Mouse (Mus musculus) ES-Bruce4 (cell line): ENCODE measurements around the gene Arhgap45. TPM values are rescaled to one million over a fixed set of nuclear protein-coding genes. Genes with fewer than 3 reads are reported as not detected.

Source experiments
- H3K27ac ChIP-seq: 2 replicates; pipeline ENCODE4 v1.5.1; 2012; ENCODE audit warnings: low read length, inconsistent platforms; ENCODE audit not compliant: insufficient read depth
- H3K27me3 ChIP-seq: 2 replicates; pipeline ENCODE4 v1.6.1; 2012; ENCODE audit warnings: mild to moderate bottlenecking, low read length, inconsistent platforms; ENCODE audit not compliant: control insufficient read depth, poor library complexity, insufficient read depth, severe bottlenecking
- H3K36me3 ChIP-seq: 2 replicates; pipeline ENCODE4 v1.6.1; 2012; ENCODE audit warnings: inconsistent platforms, mild to moderate bottlenecking, low read length, moderate library complexity; ENCODE audit not compliant: control insufficient read depth, poor library complexity, insufficient read depth, severe bottlenecking
- H3K4me1 ChIP-seq: one replicate; pipeline ENCODE4 v1.8.1; 2011; ENCODE audit warnings: low read length; ENCODE audit not compliant: control insufficient read depth, insufficient read depth
- H3K4me3 ChIP-seq: 2 replicates; pipeline ENCODE4 v1.5.1; 2011; ENCODE audit warnings: low read depth, mild to moderate bottlenecking, low read length
- H3K9ac ChIP-seq: 2 replicates; pipeline ENCODE4 v1.6.1; 2012; ENCODE audit warnings: low read depth, mild to moderate bottlenecking, inconsistent platforms; ENCODE audit not compliant: poor library complexity, severe bottlenecking
- H3K9me3 ChIP-seq: replicated peaks from 2 replicates; pipeline ENCODE4 v1.6.1; 2012; ENCODE audit warnings: mild to moderate bottlenecking, low read length, inconsistent platforms; ENCODE audit not compliant: control insufficient read depth, poor library complexity, insufficient read depth, severe bottlenecking
- CTCF ChIP-seq: IDR thresholded peaks from one replicate; pipeline ENCODE4 v1.8.1; 2011; ENCODE audit warnings: low read depth, low read length
- EP300 ChIP-seq: IDR thresholded peaks from 2 replicates; pipeline ENCODE4 v1.6.1; 2011; ENCODE audit warnings: low read depth, low read length; ENCODE audit not compliant: insufficient read depth
- POLR2A ChIP-seq: IDR thresholded peaks from one replicate; pipeline ENCODE4 v1.8.1; 2011; ENCODE audit warnings: low read length; ENCODE audit not compliant: insufficient read depth
- polyA plus RNA-seq: library from polyadenylated mRNA; stranded (reverse); fragments of >200 nt; gene quantifications from 2 replicates; pipeline ENCODE4 v1.2.4, GENCODE M21; 2011; ENCODE audit warnings: low read depth; ENCODE audit not compliant: missing spikeins, insufficient read depth, insufficient read length

Gene Arhgap45
- 6.5 and 6.9 TPM in 2 replicates for polyA plus RNA-seq

DNA sequence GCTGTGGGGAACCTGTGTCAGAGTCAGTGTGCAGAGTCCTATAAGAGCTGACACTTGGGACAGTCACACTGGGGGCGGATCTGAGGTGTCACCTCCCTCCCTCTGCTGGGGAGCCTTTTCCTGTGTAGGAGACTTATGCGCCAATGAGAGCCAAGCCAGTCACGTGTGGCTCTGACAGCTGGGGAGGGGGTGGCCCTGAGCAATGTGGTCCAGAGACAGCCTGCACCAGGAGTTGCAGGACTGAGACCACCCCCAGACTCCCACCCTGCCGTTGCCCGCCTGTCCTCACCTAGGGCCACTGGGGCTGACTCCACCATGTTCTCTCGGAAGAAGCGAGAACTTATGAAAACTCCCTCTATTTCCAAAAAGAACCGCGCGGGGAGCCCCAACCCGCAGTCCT, at the start of gene Arhgap45:
Gene Arhgap45 (plus strand): TSS at position 143 of the 400 bp plus-strand sequence.
- no peak within 1 kb of the TSS for H3K27ac ChIP-seq
- no peak for TF ChIP-seq POLR2A
- no peak for TF ChIP-seq EP300
- TF ChIP-seq CTCF, result no peak
- no peak within 1 kb of the TSS for H3K9ac ChIP-seq
- no peaks in the 10 kb centered on the region for H3K36me3 ChIP-seq
- H3K4me3 ChIP-seq, result no peak within 1 kb of the TSS
- H3K4me1 ChIP-seq, result peaks cover 8% of the 10 kb centered on the region
- no peaks in the 10 kb centered on the region for H3K27me3 ChIP-seq
- no peaks in the 10 kb centered on the region for H3K9me3 ChIP-seq

DNA sequence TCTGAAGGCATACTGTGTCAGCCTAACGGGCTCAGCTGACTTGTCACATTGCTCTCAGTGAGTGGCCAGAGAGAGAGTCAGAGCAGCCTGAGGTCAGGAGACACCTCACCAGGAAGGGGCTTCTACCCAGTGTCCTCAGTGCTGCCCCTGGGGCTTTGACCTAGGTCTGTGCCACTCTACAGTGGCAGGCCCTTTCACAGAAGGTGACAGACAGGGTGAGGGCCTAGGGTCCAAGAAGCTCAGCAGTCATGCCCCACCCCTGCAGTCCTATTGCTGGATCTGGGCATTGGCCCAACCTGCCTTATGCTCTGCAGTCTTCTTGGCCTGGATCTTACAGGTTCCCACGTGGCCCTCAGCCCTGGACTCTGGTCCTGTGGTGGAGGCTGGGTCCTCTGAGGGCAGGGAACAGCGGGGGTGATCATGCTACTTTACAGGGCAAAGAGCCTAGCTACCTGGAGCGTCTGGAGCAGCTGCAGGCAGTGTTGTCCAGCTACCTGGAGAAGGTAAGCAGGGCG, 49.5 kb upstream of the Arhgap45 start:
- no peak overlapping the region for H3K9ac ChIP-seq
- H3K36me3 ChIP-seq, result peaks cover 32% of the 10 kb centered on the region
- H3K27me3 ChIP-seq, result no peaks in the 10 kb centered on the region

DNA sequence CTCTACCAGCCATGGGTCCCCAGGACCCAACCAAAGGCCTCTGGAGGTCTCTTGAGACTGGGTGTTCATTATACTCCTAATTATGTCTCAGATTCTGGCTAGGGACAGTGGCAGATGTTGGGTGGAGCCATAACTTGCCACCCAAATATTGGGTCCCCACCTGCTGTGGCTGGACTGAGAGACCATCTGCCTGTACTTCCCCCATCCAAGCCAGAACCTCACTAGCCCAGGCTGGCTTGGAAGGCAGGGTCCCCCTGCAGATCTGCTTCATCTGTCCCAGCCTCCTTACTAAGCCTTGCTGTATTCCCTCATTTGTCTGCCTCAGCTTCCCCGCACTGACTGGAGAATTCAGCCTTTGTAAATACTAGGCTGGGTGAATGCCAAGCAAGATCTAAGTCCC, 48.3 kb upstream of the Arhgap45 start:
- H3K9me3 ChIP-seq, result no peaks in the 10 kb centered on the region
- H3K4me3 ChIP-seq, result no peak overlapping the region
- H3K9ac ChIP-seq, result no peak overlapping the region
- no peaks in the 10 kb centered on the region for H3K27me3 ChIP-seq
- H3K36me3 ChIP-seq, result peaks cover 24% of the 10 kb centered on the region; the same call in 1 of the 2 replicates
- H3K4me1 ChIP-seq, result no peaks in the 10 kb centered on the region
- no peak overlapping the region for H3K27ac ChIP-seq
- TF ChIP-seq POLR2A, result no peak
- no peak for TF ChIP-seq EP300

More for the DNA sequence above, 49.5 kb upstream of the Arhgap45 start:
- H3K27ac ChIP-seq, result no peak overlapping the region
- no peaks in the 10 kb centered on the region for H3K4me1 ChIP-seq
- no peaks in the 10 kb centered on the region for H3K9me3 ChIP-seq
- TF ChIP-seq EP300 (no peak), CTCF (no peak), POLR2A (no peak)
- no peak overlapping the region for H3K4me3 ChIP-seq

DNA sequence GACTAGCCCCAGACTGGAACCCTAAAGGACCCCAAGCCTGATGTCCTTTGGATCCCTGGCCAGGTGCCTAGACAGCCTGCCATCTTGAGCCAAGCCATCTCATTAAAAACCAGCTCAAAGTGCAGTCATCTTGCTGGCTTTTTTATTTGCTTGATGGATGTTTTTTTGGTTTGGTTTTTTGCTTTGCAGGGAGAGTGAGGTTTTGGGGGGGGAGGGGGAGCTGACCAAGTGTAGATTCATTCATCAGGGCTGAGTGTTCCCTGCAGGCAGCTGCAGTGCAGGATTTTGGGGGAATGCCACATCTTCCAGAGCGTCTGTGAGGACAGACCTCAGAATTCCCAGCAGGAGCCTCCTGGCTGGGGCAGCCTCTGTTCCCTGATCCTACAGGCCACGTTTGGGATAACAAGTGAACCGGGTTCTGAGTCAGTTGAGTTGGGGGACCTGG, 47.3 kb upstream of the Arhgap45 start:
- no peak overlapping the region for H3K27ac ChIP-seq
- no peaks in the 10 kb centered on the region for H3K27me3 ChIP-seq
- peaks cover 19% of the 10 kb centered on the region; the same call in 1 of the 2 replicates for H3K36me3 ChIP-seq
- no peaks in the 10 kb centered on the region for H3K4me1 ChIP-seq
- no peak overlapping the region for H3K4me3 ChIP-seq
- H3K9ac ChIP-seq, result no peak overlapping the region
- no peaks in the 10 kb centered on the region for H3K9me3 ChIP-seq
- no peak for TF ChIP-seq CTCF
- no peak for TF ChIP-seq EP300
- TF ChIP-seq POLR2A, result no peak

DNA sequence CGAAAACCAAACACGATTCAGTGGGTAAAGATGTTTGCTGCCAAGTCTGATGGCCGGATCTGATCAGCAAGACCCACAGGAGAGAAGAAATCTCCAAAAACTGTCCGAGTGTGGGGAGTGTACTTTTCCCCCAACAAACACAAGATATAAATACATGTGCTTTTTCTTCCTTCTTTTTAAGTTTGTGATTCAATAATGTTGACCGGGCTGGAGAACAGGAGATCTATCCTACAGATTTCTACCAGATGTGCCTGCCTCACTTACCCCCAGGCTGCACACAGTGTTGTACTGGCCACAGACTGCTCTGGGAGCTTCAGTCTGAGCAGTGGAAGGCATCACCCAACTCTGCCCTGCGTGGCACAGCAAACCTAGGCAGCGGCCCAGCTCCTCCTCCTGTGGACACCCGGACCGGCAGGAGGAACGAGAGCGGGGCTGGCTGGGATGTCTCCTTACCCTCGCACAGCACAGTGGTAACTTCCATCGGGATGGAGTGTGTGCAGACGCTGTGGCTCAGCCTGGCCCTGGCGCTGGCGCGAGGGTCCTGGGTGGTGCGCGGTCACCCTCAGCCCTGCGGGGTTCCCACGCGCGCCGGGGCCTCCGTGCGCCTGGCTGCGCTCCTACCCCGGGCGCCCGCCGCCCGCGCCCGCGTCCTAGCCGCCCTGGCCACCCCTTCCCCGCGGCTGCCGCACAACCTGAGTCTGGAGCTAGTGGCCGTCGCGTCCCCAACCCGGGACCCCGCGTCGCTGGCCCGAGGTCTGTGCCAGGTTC, 45.9 kb upstream of the Arhgap45 start, which contains the start of gene Grin3b:
Gene Grin3b (plus strand): TSS at position 301 of the 768 bp plus-strand sequence.
- Histone ChIP-seq H3K4me1 (no peaks in the 10 kb centered on the region), H3K27me3 (no peaks in the 10 kb centered on the region), H3K9ac (peak within 1 kb of the TSS; percentile 62), H3K27ac (no peak within 1 kb of the TSS), H3K36me3 (peaks cover 9% of the 10 kb centered on the region; the same call in 1 of the 2 replicates), H3K4me3 (peak within 1 kb of the TSS; percentile 44), H3K9me3 (no peaks in the 10 kb centered on the region)
- TF ChIP-seq EP300 (no peak), POLR2A (no peak), CTCF (no peak)

DNA sequence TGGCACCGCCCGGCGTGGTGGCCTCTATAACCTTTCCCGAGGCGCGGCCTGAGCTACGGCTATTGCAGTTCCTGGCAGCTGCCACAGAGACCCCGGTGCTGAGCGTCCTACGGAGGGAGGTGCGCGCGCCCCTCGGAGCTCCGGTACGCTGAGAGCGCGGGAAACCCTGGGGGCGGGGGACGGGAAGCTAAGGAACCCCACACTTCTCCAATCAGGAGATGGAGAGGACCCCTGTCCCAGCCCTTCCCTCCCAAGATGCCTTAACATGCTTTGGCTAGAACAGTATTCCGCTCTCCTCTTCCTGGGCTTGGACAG, 45.3 kb upstream of the Arhgap45 start:
- no peaks in the 10 kb centered on the region for H3K27me3 ChIP-seq
- peaks cover 9% of the 10 kb centered on the region; the same call in 1 of the 2 replicates for H3K36me3 ChIP-seq
- no peak overlapping the region for H3K27ac ChIP-seq
- H3K9ac ChIP-seq, result peak overlapping the region; percentile 62
- no peaks in the 10 kb centered on the region for H3K9me3 ChIP-seq
- peak overlapping the region; percentile 44 for H3K4me3 ChIP-seq
- H3K4me1 ChIP-seq, result no peaks in the 10 kb centered on the region
- TF ChIP-seq CTCF, result no peak
- no peak for TF ChIP-seq EP300
- no peak for TF ChIP-seq POLR2A
